29 mouse cellular contexts compared by ENCODE assay signal in genomic region chr11:88994492-88994891, GRCm38 (mm10). TPM values are rescaled to one million over a fixed set of nuclear protein-coding genes. Genes with fewer than 3 reads are reported as not detected.
"Had no signal": no experiment of that assay in that cellular context is flagged by ENCODE, and none has a peak within 500 bp of the region (broad histone marks: within the 10 kb centered on the region; RNA-seq: fewer than 3 reads in every experiment).

No protein-coding gene starts in this region.

- H3K27ac ChIP-seq: kidney, postnatal 0 days; left cerebral cortex, adult 2 months; liver, embryonic 14.5 days; lung, embryonic 15.5 days; midbrain, embryonic 12.5 days; midbrain, embryonic 15.5 days; neural tube, embryonic 12.5 days; neural tube, embryonic 15.5 days; stomach, embryonic 15.5 days had no signal

- H3K4me2 ChIP-seq: liver, embryonic 11.5 days; lung, embryonic 15.5 days; midbrain, embryonic 12.5 days; midbrain, embryonic 15.5 days; neural tube, embryonic 12.5 days; neural tube, embryonic 15.5 days; stomach, embryonic 15.5 days had no signal

- H3K9me3 ChIP-seq: lung, embryonic 15.5 days; midbrain, embryonic 12.5 days; midbrain, embryonic 15.5 days; neural tube, embryonic 12.5 days; neural tube, embryonic 15.5 days; stomach, embryonic 15.5 days had no signal

- DNase-seq: kidney, adult 2 months; kidney, postnatal 36 days; layer of hippocampus, postnatal 36 days; liver, postnatal 0 days; lung, postnatal 10 days; lung, postnatal 36 days; right cerebral cortex, adult 18-20 months; right cerebral cortex, postnatal 14 days; spleen, adult 18-20 months; thymus, postnatal 25 days had no signal

- H3K4me3 ChIP-seq: left cerebral cortex, adult 2 months; lung, embryonic 15.5 days; midbrain, embryonic 12.5 days; midbrain, embryonic 15.5 days; neural tube, embryonic 12.5 days; neural tube, embryonic 15.5 days; stomach, embryonic 15.5 days had no signal

- H3K27me3 ChIP-seq: lung, embryonic 15.5 days; stomach, embryonic 15.5 days had no signal

- ATAC-seq: liver, postnatal 0 days; midbrain, embryonic 15.5 days had no signal

- H3K36me3 ChIP-seq: lung, embryonic 15.5 days; midbrain, embryonic 15.5 days had no signal

- H3K9ac ChIP-seq: liver, embryonic 14.5 days; liver, postnatal 0 days; lung, embryonic 15.5 days; midbrain, embryonic 12.5 days; midbrain, embryonic 15.5 days; neural tube, embryonic 12.5 days; neural tube, embryonic 15.5 days; stomach, embryonic 15.5 days had no signal

RNA-seq across cellular contexts. Expression of gene Elobl, which starts 27.8 kb away (rescaled TPM):
- total RNA-seq: layer of hippocampus, adult 8-10 months; layer of hippocampus, postnatal 10 days; layer of hippocampus, postnatal 36 days; left cerebral cortex, adult 2 months; left cerebral cortex, postnatal 10 days; left cerebral cortex, postnatal 36 days; megakaryocyte, adult 5-6 weeks had no signal
- polyA plus RNA-seq: kidney, embryonic 14.5 days; kidney, postnatal 0 days; limb, embryonic 11.5 days; limb, embryonic 14.5 days; liver, embryonic 11.5 days; liver, embryonic 14.5 days; liver, postnatal 0 days; lung, embryonic 15.5 days; midbrain, embryonic 12.5 days; midbrain, embryonic 15.5 days; neural tube, embryonic 12.5 days; neural tube, embryonic 15.5 days; stomach, embryonic 15.5 days; urinary bladder, adult 2 months had no signal
